Mouse (Mus musculus) liver, embryonic 14 days (tissue): ENCODE results near the gene Nptx2. TPM values are rescaled to one million over a fixed set of nuclear protein-coding genes. Genes with fewer than 3 reads are reported as not detected.

ENCODE experiments used
- polyA plus RNA-seq: library from polyadenylated mRNA; depleted of rRNA; stranded (reverse); fragments of >200 nt; gene quantifications from 2 replicates; pipeline ENCODE4 v1.2.3, GENCODE M21; 2012; rRNA removed

Gene Nptx2
- polyA plus RNA-seq = 0.01 TPM in 2 replicates

GRCm38 (mm10) chr5:144545653-144546422, at the start of gene Nptx2:
TSS of gene Nptx2 (plus strand) at chr5:144545902.

Other genes starting within 250 kb of the Nptx2 start
- 2.2 and 2.6 TPM in 2 replicates for gene Baiap2l1, start 187.8 kb upstream of the Nptx2 start, polyA plus RNA-seq
- gene Tmem130, start 215.9 kb downstream of the Nptx2 start, polyA plus RNA-seq = 0.15 and 0.16 TPM in 2 replicates
- 17.9 and 19.6 TPM in 2 replicates for gene Trrap, start 221.8 kb downstream of the Nptx2 start, polyA plus RNA-seq